Mouse (Mus musculus): ENCODE results near the gene Nop16. TPM values are rescaled to one million over a fixed set of nuclear protein-coding genes. Genes with fewer than 3 reads are reported as not detected.
A peak's percentile ranks its signal among the peaks of the same experiment; 100 is the strongest.

The Nop16 gene
- total and polyA plus RNA-seq, 2 experiments, result 9.4 to 15.0 TPM

GRCm38 (mm10) chr13:54581385-54581784 lies 8.5 kb downstream of the Nop16 start:
- WGBS, result 18% methylated on average over 2 of the region's 2 CpGs
- Histone ChIP-seq H3K4me3 (ENCODE audit: insufficient read depth, low read depth, low read length) (no peak overlapping the region), H3K9ac (ENCODE audit: low read depth, low read length) (no peak overlapping the region), H3K27me3 (ENCODE audit: control insufficient read depth, insufficient read depth, low read length) (no peaks in the 10 kb centered on the region), H3K79me2 (ENCODE audit: control insufficient read depth, insufficient read depth, low read length) (no peaks in the 10 kb centered on the region), H3K36me3 (ENCODE audit: control insufficient read depth, insufficient read depth, low read length) (peaks cover 18% of the 10 kb centered on the region), H3K27ac (replicated peaks; ENCODE audit: insufficient read depth, low read depth, low read length) (peak overlapping the region; percentile 39; the same call in 1 of the 2 replicates), H3K4me1 (ENCODE audit: control insufficient read depth, insufficient read depth, low read length) (peaks cover 19% of the 10 kb centered on the region)
- TF ChIP-seq POLR2A (IDR thresholded peaks at IDR 0.05; ENCODE audit: extremely low read depth, insufficient read depth, low read length), result no peak
- TF ChIP-seq CTCF (IDR thresholded peaks at IDR 0.05; ENCODE audit: low read depth, low read length), result no peak
- peak; percentile 81 for DNase-seq (ENCODE audit: extremely low read depth, low read depth, low spot score)

GRCm38 (mm10) chr13:54577652-54578507 lies 12.0 kb downstream of the Nop16 start:
- DNase-seq (ENCODE audit: extremely low read depth, low read depth, low spot score), result no peak
- H3K9ac ChIP-seq (ENCODE audit: low read depth, low read length), result no peak overlapping the region
- H3K27me3 ChIP-seq (ENCODE audit: control insufficient read depth, insufficient read depth, low read length), result no peaks in the 10 kb centered on the region
- TF ChIP-seq POLR2A (IDR thresholded peaks at IDR 0.05; ENCODE audit: extremely low read depth, insufficient read depth, low read length) (no peak), CTCF (IDR thresholded peaks at IDR 0.05; ENCODE audit: low read depth, low read length) (no peak)
- H3K36me3 ChIP-seq (ENCODE audit: control insufficient read depth, insufficient read depth, low read length), result no peaks in the 10 kb centered on the region
- H3K79me2 ChIP-seq (ENCODE audit: control insufficient read depth, insufficient read depth, low read length), result no peaks in the 10 kb centered on the region
- H3K4me1 ChIP-seq (ENCODE audit: control insufficient read depth, insufficient read depth, low read length), result peaks cover 21% of the 10 kb centered on the region
- no peak overlapping the region for H3K4me3 ChIP-seq (ENCODE audit: insufficient read depth, low read depth, low read length)
- peak overlapping the region; percentile 17; the same call in 1 of the 2 replicates for H3K27ac ChIP-seq (replicated peaks; ENCODE audit: insufficient read depth, low read depth, low read length)
- WGBS, result 91% methylated on average over 21 of the region's 21 CpGs

GRCm38 (mm10) chr13:54575489-54575888 lies 14.4 kb downstream of the Nop16 start:
- Histone ChIP-seq H3K4me3 (ENCODE audit: insufficient read depth, low read depth, low read length) (peak overlapping the region; percentile 80), H3K27ac (replicated peaks; ENCODE audit: insufficient read depth, low read depth, low read length) (peak overlapping the region; percentile 54), H3K9ac (ENCODE audit: low read depth, low read length) (peak overlapping the region; percentile 87), H3K4me1 (ENCODE audit: control insufficient read depth, insufficient read depth, low read length) (peaks cover 7% of the 10 kb centered on the region), H3K27me3 (ENCODE audit: control insufficient read depth, insufficient read depth, low read length) (no peaks in the 10 kb centered on the region), H3K79me2 (ENCODE audit: control insufficient read depth, insufficient read depth, low read length) (no peaks in the 10 kb centered on the region), H3K36me3 (ENCODE audit: control insufficient read depth, insufficient read depth, low read length) (no peaks in the 10 kb centered on the region)
- DNase-seq (ENCODE audit: extremely low read depth, low read depth, low spot score), result no peak
- WGBS, result 8% methylated on average over 19 of the region's 19 CpGs
- TF ChIP-seq POLR2A (IDR thresholded peaks at IDR 0.05; ENCODE audit: extremely low read depth, insufficient read depth, low read length) (no peak), CTCF (IDR thresholded peaks at IDR 0.05; ENCODE audit: low read depth, low read length) (no peak)

GRCm38 (mm10) chr13:54574854-54575481 lies 14.9 kb downstream of the Nop16 start, which contains the start of gene Arl10:
TSS of gene Arl10 (plus strand) at chr13:54575015.
- no peaks in the 10 kb centered on the region for H3K27me3 ChIP-seq (ENCODE audit: control insufficient read depth, insufficient read depth, low read length)
- DNase-seq (ENCODE audit: extremely low read depth, low read depth, low spot score), result peak; percentile 59
- WGBS, result 1% methylated on average over 55 of the region's 55 CpGs

GRCm38 (mm10) chr13:54572621-54573020 lies 17.3 kb downstream of the Nop16 start:
- no peak for TF ChIP-seq CTCF (IDR thresholded peaks at IDR 0.05; ENCODE audit: low read depth, low read length)
- no peak for TF ChIP-seq POLR2A (IDR thresholded peaks at IDR 0.05; ENCODE audit: extremely low read depth, insufficient read depth, low read length)
- DNase-seq (ENCODE audit: extremely low read depth, low read depth, low spot score), result no peak
- 94% methylated on average over 4 of the region's 4 CpGs for WGBS

More at GRCm38 (mm10) chr13:54574854-54575481, 14.9 kb downstream of the Nop16 start, which contains the start of gene Arl10:
- peak within 1 kb of the TSS; percentile 87 for H3K9ac ChIP-seq (ENCODE audit: low read depth, low read length)
- peak within 1 kb of the TSS; percentile 54 for H3K27ac ChIP-seq (replicated peaks; ENCODE audit: insufficient read depth, low read depth, low read length)
- H3K79me2 ChIP-seq (ENCODE audit: control insufficient read depth, insufficient read depth, low read length), result no peaks in the 10 kb centered on the region
- H3K4me3 ChIP-seq (ENCODE audit: insufficient read depth, low read depth, low read length), result peak within 1 kb of the TSS; percentile 80
- no peaks in the 10 kb centered on the region for H3K36me3 ChIP-seq (ENCODE audit: control insufficient read depth, insufficient read depth, low read length)
- TF ChIP-seq POLR2A (IDR thresholded peaks at IDR 0.05; ENCODE audit: extremely low read depth, insufficient read depth, low read length) (0 out of 2 replicates have a peak, but pooled peaks have one; percentile 26), CTCF (IDR thresholded peaks at IDR 0.05; ENCODE audit: low read depth, low read length) (peak; percentile 19; the same call in 1 of the 2 replicates)
- peaks cover 7% of the 10 kb centered on the region for H3K4me1 ChIP-seq (ENCODE audit: control insufficient read depth, insufficient read depth, low read length)

More at GRCm38 (mm10) chr13:54572621-54573020, 17.3 kb downstream of the Nop16 start:
- H3K9ac ChIP-seq (ENCODE audit: low read depth, low read length), result no peak overlapping the region
- H3K79me2 ChIP-seq (ENCODE audit: control insufficient read depth, insufficient read depth, low read length), result no peaks in the 10 kb centered on the region
- no peak overlapping the region for H3K27ac ChIP-seq (replicated peaks; ENCODE audit: insufficient read depth, low read depth, low read length)
- peaks cover 7% of the 10 kb centered on the region for H3K4me1 ChIP-seq (ENCODE audit: control insufficient read depth, insufficient read depth, low read length)
- H3K4me3 ChIP-seq (ENCODE audit: insufficient read depth, low read depth, low read length), result no peak overlapping the region
- H3K27me3 ChIP-seq (ENCODE audit: control insufficient read depth, insufficient read depth, low read length), result no peaks in the 10 kb centered on the region
- no peaks in the 10 kb centered on the region for H3K36me3 ChIP-seq (ENCODE audit: control insufficient read depth, insufficient read depth, low read length)
